38 mouse cellular contexts compared by ENCODE assay signal in genomic region chr2:181628471-181628870, GRCm38 (mm10). TPM values are rescaled to one million over a fixed set of nuclear protein-coding genes. Genes with fewer than 3 reads are reported as not detected.
"Had no signal": no experiment of that assay in that cellular context is flagged by ENCODE, and none has a peak within 500 bp of the region (broad histone marks: within the 10 kb centered on the region; RNA-seq: fewer than 3 reads in every experiment).

No protein-coding gene starts in this region.

- H3K4me3 ChIP-seq: limb, embryonic 10.5 days; limb, embryonic 12.5 days; limb, embryonic 13.5 days; limb, embryonic 15.5 days; liver, embryonic 12.5 days; liver, embryonic 13.5 days; liver, embryonic 15.5 days; lung, embryonic 15.5 days; megakaryocyte, embryonic 14.5 days; midbrain, embryonic 10.5 days; midbrain, embryonic 12.5 days; midbrain, embryonic 13.5 days; midbrain, embryonic 15.5 days; myocyte; neural tube, embryonic 12.5 days had no signal

- H3K27ac ChIP-seq: limb, embryonic 10.5 days; limb, embryonic 12.5 days; limb, embryonic 13.5 days; limb, embryonic 15.5 days; liver, embryonic 12.5 days; liver, embryonic 13.5 days; liver, embryonic 14.5 days; liver, embryonic 15.5 days; lung, embryonic 15.5 days; macrophage; midbrain, embryonic 10.5 days; midbrain, embryonic 12.5 days; midbrain, embryonic 13.5 days; midbrain, embryonic 15.5 days; neural tube, embryonic 12.5 days had no signal

- DNase-seq: left cerebral cortex, postnatal 4 days; liver; liver, embryonic 13.5 days; liver, postnatal 0 days; lung, adult 18-20 months; lung, adult 2 months; lung, embryonic 14.5 days; lung, postnatal 10 days; lung, postnatal 14 days; lung, postnatal 36 days; lung, postnatal 4 days; midbrain, embryonic 14.5 days had no signal

- H3K4me1 ChIP-seq: limb, embryonic 10.5 days; limb, embryonic 12.5 days; limb, embryonic 13.5 days; limb, embryonic 15.5 days; lung, embryonic 15.5 days; midbrain, embryonic 10.5 days; midbrain, embryonic 12.5 days; midbrain, embryonic 13.5 days; midbrain, embryonic 15.5 days; neural tube, embryonic 12.5 days had no signal

- ATAC-seq: liver, embryonic 12.5 days; liver, postnatal 0 days; lung, postnatal 0 days; midbrain, embryonic 13.5 days; midbrain, embryonic 15.5 days had no signal

- H3K4me2 ChIP-seq: limb, embryonic 12.5 days; limb, embryonic 13.5 days; limb, embryonic 15.5 days; liver, embryonic 11.5 days; liver, embryonic 12.5 days; liver, embryonic 13.5 days; liver, embryonic 15.5 days; lung, embryonic 14.5 days; lung, embryonic 15.5 days; midbrain, embryonic 12.5 days; midbrain, embryonic 13.5 days; midbrain, embryonic 15.5 days; neural tube, embryonic 12.5 days had no signal

- H3K27me3 ChIP-seq: limb, embryonic 12.5 days; limb, embryonic 13.5 days; limb, embryonic 15.5 days; liver, embryonic 12.5 days; liver, embryonic 13.5 days; liver, embryonic 15.5 days; lung, embryonic 15.5 days; megakaryocyte, embryonic 14.5 days; midbrain, embryonic 12.5 days; midbrain, embryonic 13.5 days; midbrain, embryonic 15.5 days; neural tube, embryonic 12.5 days had no signal

- H3K9me3 ChIP-seq: limb, embryonic 10.5 days; limb, embryonic 12.5 days; limb, embryonic 13.5 days; limb, embryonic 15.5 days; liver, embryonic 12.5 days; liver, embryonic 13.5 days; liver, embryonic 15.5 days; lung, embryonic 15.5 days; megakaryocyte, embryonic 14.5 days; midbrain, embryonic 10.5 days; midbrain, embryonic 12.5 days; midbrain, embryonic 13.5 days; midbrain, embryonic 15.5 days; neural tube, embryonic 12.5 days had no signal

- H3K9ac ChIP-seq: limb, embryonic 12.5 days; limb, embryonic 13.5 days; limb, embryonic 15.5 days; liver, embryonic 12.5 days; liver, embryonic 13.5 days; liver, embryonic 14.5 days; liver, embryonic 15.5 days; liver, postnatal 0 days; lung, embryonic 14.5 days; lung, embryonic 15.5 days; midbrain, embryonic 12.5 days; midbrain, embryonic 13.5 days; midbrain, embryonic 15.5 days; neural tube, embryonic 12.5 days had no signal

RNA-seq across cellular contexts. Expression of gene Gm29797, which starts 28.4 kb away (rescaled TPM):
- total RNA-seq: left cerebral cortex, postnatal 25 days; liver, adult 2 months; megakaryocyte progenitor cell, adult 5-6 weeks; megakaryocyte, adult 5-6 weeks; megakaryocyte-erythroid progenitor cell, adult 5-6 weeks; midbrain, postnatal 0 days; monocyte, adult 5-6 weeks had no signal
- polyA plus RNA-seq: limb, embryonic 15.5 days; liver, adult 2 months; liver, embryonic 11.5 days; liver, embryonic 12.5 days; liver, embryonic 13.5 days; liver, embryonic 15.5 days; liver, postnatal 0 days; lung, adult 2 months; lung, embryonic 14.5 days; lung, embryonic 15.5 days; lung, postnatal 0 days; macrophage; midbrain, embryonic 12.5 days; midbrain, embryonic 13.5 days; midbrain, embryonic 14.5 days; midbrain, embryonic 15.5 days; midbrain, postnatal 0 days; myocyte; neural tube, embryonic 11.5 days; neural tube, embryonic 12.5 days had no signal

RNA-seq across cellular contexts. Expression of gene Sox18, which starts 43.0 kb away (rescaled TPM):
- total RNA-seq: megakaryocyte progenitor cell, adult 5-6 weeks; megakaryocyte-erythroid progenitor cell, adult 5-6 weeks; monocyte, adult 5-6 weeks had no signal
- polyA plus RNA-seq: macrophage had no signal
